Mouse (Mus musculus): ENCODE results near the gene 2310022A10Rik. TPM values are rescaled to one million over a fixed set of nuclear protein-coding genes. Genes with fewer than 3 reads are reported as not detected.

2310022A10Rik gene
- polyA plus RNA-seq, 1 experiment from 2014 or later, result 41.5 TPM

- no peaks in the 10 kb centered on the region for H3K9me3 ChIP-seq (replicated peaks; ENCODE audit: control insufficient read depth, low read length)
- WGBS, result 90% methylated on average over 14 of the region's 14 CpGs
- no peaks in the 10 kb centered on the region for H3K4me1 ChIP-seq (ENCODE audit: control insufficient read depth, insufficient read depth, low read length)
- no peak overlapping the region for H3K27ac ChIP-seq (ENCODE audit: low read length)
- H3K4me3 ChIP-seq (ENCODE audit: low read length), result no peak overlapping the region
- H3K36me3 ChIP-seq (ENCODE audit: control insufficient read depth, insufficient read depth), result peaks cover 51% of the 10 kb centered on the region
- H3K4me2 ChIP-seq (ENCODE audit: low read depth, low read length), result no peak overlapping the region
- ATAC-seq (replicated peaks; ENCODE audit: extremely low read depth, insufficient read depth, low FRiP score), result no peak
- H3K9ac ChIP-seq (ENCODE audit: low read length), result no peak overlapping the region
- no peaks in the 10 kb centered on the region for H3K27me3 ChIP-seq (ENCODE audit: control insufficient read depth, insufficient read depth, low read length)
Measured at GRCm38 (mm10) chr7:27574124-27574880, 21.3 kb downstream of the 2310022A10Rik start.

GRCm38 (mm10) chr7:27576914-27577313 lies 23.9 kb downstream of the 2310022A10Rik start:
- peaks cover 60% of the 10 kb centered on the region for H3K36me3 ChIP-seq (ENCODE audit: control insufficient read depth, insufficient read depth)
- no peak overlapping the region for H3K4me3 ChIP-seq (ENCODE audit: low read length)
- no peaks in the 10 kb centered on the region for H3K27me3 ChIP-seq (ENCODE audit: control insufficient read depth, insufficient read depth, low read length)
- 0 out of 2 replicates have a peak, but pooled peaks have one; percentile 25 for ATAC-seq (replicated peaks; ENCODE audit: extremely low read depth, insufficient read depth, low FRiP score)
- no peak overlapping the region for H3K9ac ChIP-seq (ENCODE audit: low read length)
- H3K4me1 ChIP-seq (ENCODE audit: control insufficient read depth, insufficient read depth, low read length), result no peaks in the 10 kb centered on the region
- no peak overlapping the region for H3K4me2 ChIP-seq (ENCODE audit: low read depth, low read length)
- WGBS, result 71% methylated on average over 6 of the region's 6 CpGs
- H3K27ac ChIP-seq (ENCODE audit: low read length), result no peak overlapping the region
- H3K9me3 ChIP-seq (replicated peaks; ENCODE audit: control insufficient read depth, low read length), result no peaks in the 10 kb centered on the region

- no peaks in the 10 kb centered on the region for H3K4me1 ChIP-seq (ENCODE audit: control insufficient read depth, insufficient read depth, low read length)
- no peak overlapping the region for H3K4me3 ChIP-seq (ENCODE audit: low read length)
- H3K9me3 ChIP-seq (replicated peaks; ENCODE audit: control insufficient read depth, low read length), result no peaks in the 10 kb centered on the region
- H3K36me3 ChIP-seq (ENCODE audit: control insufficient read depth, insufficient read depth), result peaks cover 60% of the 10 kb centered on the region
- no peak overlapping the region for H3K4me2 ChIP-seq (ENCODE audit: low read depth, low read length)
- WGBS, result 89% methylated on average over 6 of the region's 6 CpGs
- H3K27me3 ChIP-seq (ENCODE audit: control insufficient read depth, insufficient read depth, low read length), result no peaks in the 10 kb centered on the region
- ATAC-seq (replicated peaks; ENCODE audit: extremely low read depth, insufficient read depth, low FRiP score), result no peak
- no peak overlapping the region for H3K9ac ChIP-seq (ENCODE audit: low read length)
- H3K27ac ChIP-seq (ENCODE audit: low read length), result no peak overlapping the region
Measured at GRCm38 (mm10) chr7:27577589-27577988, 24.6 kb downstream of the 2310022A10Rik start.

- H3K9me3 ChIP-seq (replicated peaks; ENCODE audit: control insufficient read depth, low read length), result no peaks in the 10 kb centered on the region
- H3K4me1 ChIP-seq (ENCODE audit: control insufficient read depth, insufficient read depth, low read length), result no peaks in the 10 kb centered on the region
- no peak overlapping the region for H3K4me2 ChIP-seq (ENCODE audit: low read depth, low read length)
- ATAC-seq (replicated peaks; ENCODE audit: extremely low read depth, insufficient read depth, low FRiP score), result no peak
- H3K27me3 ChIP-seq (ENCODE audit: control insufficient read depth, insufficient read depth, low read length), result no peaks in the 10 kb centered on the region
- H3K4me3 ChIP-seq (ENCODE audit: low read length), result no peak overlapping the region
- H3K27ac ChIP-seq (ENCODE audit: low read length), result no peak overlapping the region
- WGBS, result 83% methylated on average over 7 of the region's 7 CpGs
- peaks cover 63% of the 10 kb centered on the region for H3K36me3 ChIP-seq (ENCODE audit: control insufficient read depth, insufficient read depth)
- H3K9ac ChIP-seq (ENCODE audit: low read length), result no peak overlapping the region
Measured at GRCm38 (mm10) chr7:27578465-27578864, 25.4 kb downstream of the 2310022A10Rik start.

- Histone ChIP-seq H3K27me3 (ENCODE audit: control insufficient read depth, insufficient read depth, low read length) (no peaks in the 10 kb centered on the region), H3K4me1 (ENCODE audit: control insufficient read depth, insufficient read depth, low read length) (no peaks in the 10 kb centered on the region), H3K4me3 (ENCODE audit: low read length) (no peak overlapping the region), H3K36me3 (ENCODE audit: control insufficient read depth, insufficient read depth) (peaks cover 57% of the 10 kb centered on the region), H3K4me2 (ENCODE audit: low read depth, low read length) (no peak overlapping the region), H3K27ac (ENCODE audit: low read length) (no peak overlapping the region), H3K9me3 (replicated peaks; ENCODE audit: control insufficient read depth, low read length) (no peaks in the 10 kb centered on the region), H3K9ac (ENCODE audit: low read length) (no peak overlapping the region)
- no peak for ATAC-seq (replicated peaks; ENCODE audit: extremely low read depth, insufficient read depth, low FRiP score)
- WGBS, result 87% methylated on average over 14 of the region's 14 CpGs
Measured at GRCm38 (mm10) chr7:27580380-27581174, 27.5 kb downstream of the 2310022A10Rik start.

GRCm38 (mm10) chr7:27586861-27587260 lies 33.8 kb downstream of the 2310022A10Rik start:
- no peak overlapping the region for H3K9ac ChIP-seq (ENCODE audit: low read length)
- no peak for ATAC-seq (replicated peaks; ENCODE audit: extremely low read depth, insufficient read depth, low FRiP score)
- peaks cover 9% of the 10 kb centered on the region; the same call in 1 of the 2 replicates for H3K36me3 ChIP-seq (ENCODE audit: control insufficient read depth, insufficient read depth)
- no peak overlapping the region for H3K27ac ChIP-seq (ENCODE audit: low read length)
- no peak overlapping the region for H3K4me2 ChIP-seq (ENCODE audit: low read depth, low read length)
- no peak overlapping the region for H3K4me3 ChIP-seq (ENCODE audit: low read length)
- H3K27me3 ChIP-seq (ENCODE audit: control insufficient read depth, insufficient read depth, low read length), result no peaks in the 10 kb centered on the region
- no peaks in the 10 kb centered on the region for H3K9me3 ChIP-seq (replicated peaks; ENCODE audit: control insufficient read depth, low read length)
- WGBS, result 78% methylated on average over 2 of the region's 2 CpGs
- no peaks in the 10 kb centered on the region for H3K4me1 ChIP-seq (ENCODE audit: control insufficient read depth, insufficient read depth, low read length)

GRCm38 (mm10) chr7:27587741-27588140 lies 34.7 kb downstream of the 2310022A10Rik start:
- Histone ChIP-seq H3K36me3 (ENCODE audit: control insufficient read depth, insufficient read depth) (0 out of 2 replicates have a peak, but pooled peaks cover 2% of the 10 kb centered on the region), H3K4me3 (ENCODE audit: low read length) (no peak overlapping the region), H3K4me1 (ENCODE audit: control insufficient read depth, insufficient read depth, low read length) (peaks cover under 1% of the 10 kb centered on the region; the same call in 1 of the 2 replicates), H3K9ac (ENCODE audit: low read length) (no peak overlapping the region), H3K27ac (ENCODE audit: low read length) (no peak overlapping the region), H3K4me2 (ENCODE audit: low read depth, low read length) (no peak overlapping the region), H3K27me3 (ENCODE audit: control insufficient read depth, insufficient read depth, low read length) (no peaks in the 10 kb centered on the region), H3K9me3 (replicated peaks; ENCODE audit: control insufficient read depth, low read length) (no peaks in the 10 kb centered on the region)
- whole genome bisulfite sequencing, result 77% methylated on average over 2 of the region's 2 CpGs
- no peak for ATAC-seq (replicated peaks; ENCODE audit: extremely low read depth, insufficient read depth, low FRiP score)

- Histone ChIP-seq H3K27ac (ENCODE audit: low read length) (no peak overlapping the region), H3K4me2 (ENCODE audit: low read depth, low read length) (no peak overlapping the region), H3K4me1 (ENCODE audit: control insufficient read depth, insufficient read depth, low read length) (peaks cover 19% of the 10 kb centered on the region), H3K36me3 (ENCODE audit: control insufficient read depth, insufficient read depth) (no peaks in the 10 kb centered on the region), H3K9me3 (replicated peaks; ENCODE audit: control insufficient read depth, low read length) (no peaks in the 10 kb centered on the region), H3K4me3 (ENCODE audit: low read length) (no peak overlapping the region), H3K9ac (ENCODE audit: low read length) (no peak overlapping the region), H3K27me3 (ENCODE audit: control insufficient read depth, insufficient read depth, low read length) (no peaks in the 10 kb centered on the region)
- no peak for ATAC-seq (replicated peaks; ENCODE audit: extremely low read depth, insufficient read depth, low FRiP score)
- WGBS, result 95% methylated on average over 4 of the region's 4 CpGs
Measured at GRCm38 (mm10) chr7:27590088-27590487, 37.1 kb downstream of the 2310022A10Rik start.

Measured in heart, embryonic 16.5 days (tissue).